Mouse (Mus musculus): ENCODE data around the gene Rpp40. TPM values are rescaled to one million over a fixed set of nuclear protein-coding genes. Genes with fewer than 3 reads are reported as not detected.

Rpp40 gene
- polyA plus RNA-seq (2015; fragmentation: Nextera tagmentation; extraction: Ambion mirVana), result 6.0 and 7.5 TPM in 2 replicates

DNA sequence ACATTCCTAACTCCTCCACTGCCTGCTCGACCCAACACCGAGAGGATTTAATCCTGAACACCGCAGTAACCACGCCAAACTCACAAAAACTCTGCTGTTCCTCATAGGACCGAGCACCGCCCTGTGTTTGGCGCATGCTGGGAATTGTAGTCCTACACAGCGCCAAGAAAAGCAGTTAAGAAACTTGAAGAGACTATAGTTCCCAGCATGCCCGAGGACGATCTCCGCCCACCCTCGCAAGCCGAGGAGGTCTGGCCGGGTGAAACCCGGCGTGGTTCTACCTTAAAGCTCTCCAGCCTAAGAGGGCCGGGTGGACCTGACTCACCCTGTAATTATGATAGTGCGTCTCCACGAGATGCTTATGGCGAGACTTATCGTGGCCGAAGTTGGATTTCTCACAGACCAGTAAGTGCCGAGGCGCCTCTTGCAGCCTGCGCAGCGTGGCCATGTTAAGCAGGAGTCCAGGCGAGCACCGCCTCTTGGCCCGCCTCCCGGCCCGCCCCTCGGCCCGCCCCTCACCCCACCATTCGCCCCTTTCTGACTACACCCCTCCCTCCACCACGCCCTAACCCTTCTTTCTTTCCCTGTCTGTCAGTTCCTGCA, at the start of gene Rpp40:
Rpp40 (minus strand) TSS at position 481 of the 603 bp plus-strand sequence.
- peak; percentile 100 for ATAC-seq (replicated peaks)
- under 1% methylated on average over 35 of the region's 35 CpGs for WGBS
- H3K4me3 ChIP-seq, result peak within 1 kb of the TSS; percentile 61
- H3K27me3 ChIP-seq (replicated peaks), result no peaks in the 10 kb centered on the region
- H3K4me2 ChIP-seq, result peak within 1 kb of the TSS; percentile 54
- peak within 1 kb of the TSS; percentile 46 for H3K9ac ChIP-seq
- no peak within 1 kb of the TSS for H3K27ac ChIP-seq
- no peaks in the 10 kb centered on the region for H3K9me3 ChIP-seq
- H3K4me1 ChIP-seq, result no peaks in the 10 kb centered on the region
- H3K36me3 ChIP-seq (replicated peaks), result no peaks in the 10 kb centered on the region

DNA sequence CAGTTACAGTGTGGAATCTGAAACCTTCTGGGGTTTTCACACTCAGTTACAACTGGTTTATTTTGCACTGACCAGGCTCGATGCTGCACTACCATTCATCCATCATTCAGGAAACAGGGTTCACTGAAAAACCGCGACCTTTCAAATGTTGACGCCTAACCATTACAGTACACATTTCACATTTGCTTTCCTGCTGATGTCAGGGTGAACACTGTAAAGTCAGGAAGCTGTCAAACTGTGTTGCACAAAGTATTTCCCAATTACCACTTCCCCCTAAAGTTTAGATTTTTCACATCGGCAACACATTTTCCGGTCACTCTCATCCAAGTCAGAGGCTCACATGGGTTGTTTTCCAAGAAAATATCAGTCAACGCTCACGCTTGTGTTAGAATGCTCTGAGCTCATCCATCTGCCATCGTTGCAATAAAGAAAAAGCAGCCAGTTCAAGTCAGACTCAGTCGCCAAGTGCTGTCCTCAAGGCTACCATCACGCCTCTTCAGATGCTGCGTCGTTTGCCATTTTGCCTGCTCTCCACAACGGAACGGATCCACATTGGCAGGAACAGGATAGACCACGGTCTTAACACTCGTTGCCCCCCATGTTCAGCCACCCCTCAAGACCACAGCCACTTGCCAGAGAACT, 43.8 kb upstream of the Rpp40 start:
- H3K9me3 ChIP-seq, result no peaks in the 10 kb centered on the region
- WGBS, result 87% methylated on average over 17 of the region's 17 CpGs
- ATAC-seq (replicated peaks), result no peak
- no peaks in the 10 kb centered on the region for H3K27me3 ChIP-seq (replicated peaks)
- H3K9ac ChIP-seq, result no peak overlapping the region
- H3K4me2 ChIP-seq, result no peak overlapping the region
- no peak overlapping the region for H3K27ac ChIP-seq
- no peaks in the 10 kb centered on the region for H3K4me1 ChIP-seq
- no peaks in the 10 kb centered on the region for H3K36me3 ChIP-seq (replicated peaks)
- no peak overlapping the region for H3K4me3 ChIP-seq

DNA sequence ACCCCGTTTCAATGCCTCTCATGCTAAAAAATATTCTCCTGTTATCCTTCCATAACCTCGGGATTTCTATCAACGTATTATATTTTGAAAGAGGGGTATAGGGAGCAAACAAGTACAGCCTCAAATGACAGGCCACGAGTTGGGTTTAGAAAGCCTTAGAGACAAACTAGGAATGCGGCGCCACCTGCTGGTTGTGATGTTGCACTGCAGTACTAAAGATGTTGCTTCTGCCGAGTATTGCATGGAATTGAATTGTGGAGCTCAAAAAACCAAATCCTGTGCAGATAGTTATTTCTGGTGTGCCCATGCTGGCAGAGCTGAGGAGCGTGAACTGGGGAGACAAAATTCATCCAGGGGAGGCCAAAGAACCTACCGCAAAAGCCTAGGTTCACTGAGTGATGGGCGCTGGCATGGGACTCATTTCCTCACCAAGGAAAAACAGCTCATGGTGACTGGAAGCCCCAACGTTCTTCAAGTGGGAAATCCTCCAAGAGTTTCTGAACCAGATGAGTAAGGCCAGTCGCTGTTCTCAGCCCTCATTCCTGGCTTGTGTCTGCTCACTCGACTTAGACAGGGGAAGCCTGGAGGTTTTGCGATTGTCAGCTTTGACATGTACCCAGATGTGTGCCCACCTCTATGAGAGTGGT, 41.3 kb upstream of the Rpp40 start:
- WGBS, result 24% methylated on average over 14 of the region's 14 CpGs
- H3K27ac ChIP-seq, result no peak overlapping the region
- no peak overlapping the region for H3K4me3 ChIP-seq
- H3K27me3 ChIP-seq (replicated peaks), result no peaks in the 10 kb centered on the region
- no peaks in the 10 kb centered on the region for H3K4me1 ChIP-seq
- no peak overlapping the region for H3K9ac ChIP-seq
- H3K4me2 ChIP-seq, result no peak overlapping the region
- ATAC-seq (replicated peaks), result peak; percentile 60
- H3K9me3 ChIP-seq, result no peaks in the 10 kb centered on the region
- no peaks in the 10 kb centered on the region for H3K36me3 ChIP-seq (replicated peaks)

DNA sequence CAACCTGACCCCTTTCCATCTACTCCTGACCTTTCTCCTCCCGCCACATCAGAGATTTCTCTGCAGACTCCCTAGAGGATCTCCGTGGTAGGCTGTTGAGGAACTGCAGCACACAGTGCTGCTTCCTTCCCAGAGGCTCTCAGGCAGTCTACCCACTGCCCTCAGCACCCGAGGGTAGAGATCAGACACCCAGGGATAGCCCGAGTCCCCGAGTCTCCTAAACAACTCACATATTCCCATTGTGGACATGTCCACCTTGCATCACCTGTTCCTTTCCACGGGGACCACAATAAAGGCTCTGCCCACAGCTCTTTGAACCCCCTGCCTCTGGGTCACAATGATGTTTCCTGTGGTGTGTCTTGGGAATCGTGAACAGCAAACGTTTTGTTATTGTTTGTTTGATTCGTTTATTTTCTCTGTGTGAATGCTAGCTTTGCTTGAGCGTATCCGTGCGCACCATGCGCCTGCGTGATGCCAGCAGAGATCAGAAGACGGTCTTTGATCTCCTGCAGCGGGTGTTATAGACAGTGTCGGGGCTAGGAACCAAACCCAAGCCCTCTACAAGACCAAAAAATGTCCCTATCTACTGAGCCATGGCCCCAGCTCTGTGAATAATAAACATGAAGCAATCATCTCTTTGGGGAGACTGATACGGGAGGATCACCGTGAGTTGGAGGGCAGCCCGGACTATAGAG, 40.6 kb upstream of the Rpp40 start:
- 73% methylated on average over 20 of the region's 20 CpGs for WGBS
- H3K4me3 ChIP-seq, result no peak overlapping the region
- H3K27ac ChIP-seq, result no peak overlapping the region
- H3K9me3 ChIP-seq, result no peaks in the 10 kb centered on the region
- ATAC-seq (replicated peaks), result peak; percentile 43
- H3K27me3 ChIP-seq (replicated peaks), result no peaks in the 10 kb centered on the region
- no peak overlapping the region for H3K4me2 ChIP-seq
- no peak overlapping the region for H3K9ac ChIP-seq
- no peaks in the 10 kb centered on the region for H3K4me1 ChIP-seq
- H3K36me3 ChIP-seq (replicated peaks), result no peaks in the 10 kb centered on the region

GRCm38 (mm10) chr13:35940934-35941333, 34.8 kb upstream of the Rpp40 start:
- Histone ChIP-seq H3K9me3 (no peaks in the 10 kb centered on the region), H3K27ac (no peak overlapping the region), H3K4me2 (no peak overlapping the region), H3K27me3 (replicated peaks) (no peaks in the 10 kb centered on the region), H3K4me1 (no peaks in the 10 kb centered on the region), H3K4me3 (no peak overlapping the region), H3K9ac (no peak overlapping the region), H3K36me3 (replicated peaks) (no peaks in the 10 kb centered on the region)
- 80% methylated on average over 5 of the region's 5 CpGs for WGBS
- no peak for ATAC-seq (replicated peaks)

GRCm38 (mm10) chr13:35939871-35940665, 33.9 kb upstream of the Rpp40 start:
- H3K9ac ChIP-seq, result no peak overlapping the region
- no peak for ATAC-seq (replicated peaks)
- no peaks in the 10 kb centered on the region for H3K27me3 ChIP-seq (replicated peaks)
- no peaks in the 10 kb centered on the region for H3K4me1 ChIP-seq
- H3K9me3 ChIP-seq, result peaks cover 1% of the 10 kb centered on the region; the same call in 1 of the 2 replicates
- no peak overlapping the region for H3K4me2 ChIP-seq
- H3K4me3 ChIP-seq, result no peak overlapping the region
- H3K27ac ChIP-seq, result no peak overlapping the region
- H3K36me3 ChIP-seq (replicated peaks), result no peaks in the 10 kb centered on the region
- WGBS, result 78% methylated on average over 18 of the region's 18 CpGs

- H3K4me1 ChIP-seq, result no peaks in the 10 kb centered on the region
- H3K27me3 ChIP-seq (replicated peaks), result no peaks in the 10 kb centered on the region
- no peak overlapping the region for H3K27ac ChIP-seq
- H3K9ac ChIP-seq, result no peak overlapping the region
- WGBS, result 82% methylated on average over 2 of the region's 2 CpGs
- H3K4me2 ChIP-seq, result no peak overlapping the region
- no peak overlapping the region for H3K4me3 ChIP-seq
- no peak for ATAC-seq (replicated peaks)
- H3K36me3 ChIP-seq (replicated peaks), result no peaks in the 10 kb centered on the region
- peaks cover 5% of the 10 kb centered on the region; the same call in 1 of the 2 replicates for H3K9me3 ChIP-seq
Observed at GRCm38 (mm10) chr13:35937991-35938390, 31.8 kb upstream of the Rpp40 start.

DNA sequence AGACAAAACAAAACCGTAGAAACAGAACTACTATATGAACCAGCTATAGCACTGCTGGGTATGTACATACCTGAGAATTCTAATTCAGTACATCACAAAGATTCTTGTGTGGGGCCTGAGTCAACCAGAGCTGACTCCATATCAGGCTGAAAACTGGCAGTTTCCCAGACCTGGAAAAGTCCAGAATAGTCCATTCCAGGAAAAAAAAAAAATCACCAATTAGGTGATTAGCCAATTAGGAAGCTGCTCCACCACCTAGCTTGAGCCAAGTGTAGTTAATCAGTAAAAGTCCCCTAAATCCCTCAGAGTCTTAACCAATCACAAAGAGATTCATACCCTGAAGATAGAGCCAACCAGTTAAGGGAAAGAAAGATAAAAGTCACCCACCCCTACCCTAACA, 5.3 kb upstream of the Rpp40 start:
- Histone ChIP-seq H3K4me2 (no peak overlapping the region), H3K4me3 (no peak overlapping the region), H3K27me3 (replicated peaks) (no peaks in the 10 kb centered on the region), H3K9ac (no peak overlapping the region), H3K9me3 (no peaks in the 10 kb centered on the region), H3K4me1 (no peaks in the 10 kb centered on the region), H3K36me3 (replicated peaks) (no peaks in the 10 kb centered on the region), H3K27ac (no peak overlapping the region)
- WGBS, result 84% methylated on average over 1 of the region's 1 CpGs
- ATAC-seq (replicated peaks), result no peak

- Histone ChIP-seq H3K27ac (no peak overlapping the region), H3K36me3 (replicated peaks) (no peaks in the 10 kb centered on the region), H3K4me1 (no peaks in the 10 kb centered on the region), H3K9ac (peak overlapping the region; percentile 46; the same call in 1 of the 2 replicates), H3K4me3 (peak overlapping the region; percentile 61), H3K4me2 (peak overlapping the region; percentile 54), H3K9me3 (no peaks in the 10 kb centered on the region), H3K27me3 (replicated peaks) (no peaks in the 10 kb centered on the region)
- WGBS, result 1% methylated on average over 13 of the region's 13 CpGs
- ATAC-seq (replicated peaks), result peak; percentile 1; the same call in 1 of the 2 replicates
Observed at GRCm38 (mm10) chr13:35905378-35905777, 781 bp downstream of the Rpp40 start.

- H3K9me3 ChIP-seq, result no peaks in the 10 kb centered on the region
- no peaks in the 10 kb centered on the region; the same call in 1 of the 2 replicates for H3K36me3 ChIP-seq (replicated peaks)
- WGBS, result 89% methylated on average over 3 of the region's 3 CpGs
- H3K4me2 ChIP-seq, result no peak overlapping the region
- no peak overlapping the region for H3K27ac ChIP-seq
- H3K4me1 ChIP-seq, result no peaks in the 10 kb centered on the region
- no peaks in the 10 kb centered on the region for H3K27me3 ChIP-seq (replicated peaks)
- H3K4me3 ChIP-seq, result no peak overlapping the region
- no peak for ATAC-seq (replicated peaks)
- H3K9ac ChIP-seq, result no peak overlapping the region
Observed at GRCm38 (mm10) chr13:35892866-35893265, 13.3 kb downstream of the Rpp40 start.

- no peak for ATAC-seq (replicated peaks)
- Histone ChIP-seq H3K36me3 (replicated peaks) (no peaks in the 10 kb centered on the region), H3K9me3 (no peaks in the 10 kb centered on the region), H3K4me1 (no peaks in the 10 kb centered on the region), H3K27ac (no peak overlapping the region), H3K4me2 (no peak overlapping the region), H3K4me3 (no peak overlapping the region), H3K9ac (no peak overlapping the region), H3K27me3 (replicated peaks) (no peaks in the 10 kb centered on the region)
- 34% methylated on average over 15 of the region's 15 CpGs for WGBS
Observed at GRCm38 (mm10) chr13:35886121-35886725, 19.9 kb downstream of the Rpp40 start.
